Mouse (Mus musculus) c-Kit-negative CD71-positive TER-119-positive erythroid progenitor cells, embryonic 14.5 days (primary cell): Measurements from ENCODE around the gene Kcng3.

ENCODE experiments used
- DNase-seq: peaks from one replicate; pipeline ENCODE4 v3.0.0-alpha.2; 2013; ENCODE audit warnings: low read depth, low spot score

Gene Kcng3

DNA sequence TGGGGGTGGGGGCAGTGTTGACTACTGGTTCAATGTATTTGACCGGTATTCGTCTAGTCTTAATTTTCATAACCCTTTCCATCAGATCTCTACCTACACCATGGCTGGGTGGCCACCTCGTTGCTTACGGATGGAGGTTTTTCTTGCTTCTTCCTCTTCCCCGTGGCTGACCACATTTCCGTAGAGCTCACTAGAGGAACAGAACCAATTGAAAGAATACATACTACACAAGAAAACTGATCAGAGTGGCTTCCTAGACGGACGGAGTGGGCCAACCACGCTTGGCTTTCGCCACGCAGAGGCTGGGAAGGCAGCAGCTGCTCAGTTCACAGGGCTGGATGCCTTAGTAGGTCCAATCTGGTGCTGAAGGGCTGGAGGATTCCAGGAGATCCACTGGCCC is 75.9 kb downstream of the Kcng3 start:
- no peak for DNase-seq

DNA sequence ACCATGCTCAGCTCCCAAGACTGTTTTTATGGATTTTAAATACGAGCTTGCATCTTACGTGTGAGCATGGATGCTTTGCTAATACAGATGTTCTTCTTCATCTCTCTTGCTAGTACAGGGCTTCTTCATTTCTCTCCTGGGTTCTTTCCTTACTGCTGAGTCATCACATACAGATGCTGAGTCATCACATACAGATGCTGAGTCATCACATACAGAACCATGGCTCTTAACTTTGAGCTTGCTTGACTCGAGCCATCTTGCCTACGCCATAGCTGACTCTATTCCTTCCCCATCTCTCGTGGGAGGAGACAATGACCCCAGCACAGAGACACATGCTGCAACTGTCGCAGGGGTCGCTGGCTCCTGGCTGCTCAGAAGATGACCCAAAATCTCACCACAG is 76.7 kb downstream of the Kcng3 start:
- DNase-seq: peak; percentile 48

DNA sequence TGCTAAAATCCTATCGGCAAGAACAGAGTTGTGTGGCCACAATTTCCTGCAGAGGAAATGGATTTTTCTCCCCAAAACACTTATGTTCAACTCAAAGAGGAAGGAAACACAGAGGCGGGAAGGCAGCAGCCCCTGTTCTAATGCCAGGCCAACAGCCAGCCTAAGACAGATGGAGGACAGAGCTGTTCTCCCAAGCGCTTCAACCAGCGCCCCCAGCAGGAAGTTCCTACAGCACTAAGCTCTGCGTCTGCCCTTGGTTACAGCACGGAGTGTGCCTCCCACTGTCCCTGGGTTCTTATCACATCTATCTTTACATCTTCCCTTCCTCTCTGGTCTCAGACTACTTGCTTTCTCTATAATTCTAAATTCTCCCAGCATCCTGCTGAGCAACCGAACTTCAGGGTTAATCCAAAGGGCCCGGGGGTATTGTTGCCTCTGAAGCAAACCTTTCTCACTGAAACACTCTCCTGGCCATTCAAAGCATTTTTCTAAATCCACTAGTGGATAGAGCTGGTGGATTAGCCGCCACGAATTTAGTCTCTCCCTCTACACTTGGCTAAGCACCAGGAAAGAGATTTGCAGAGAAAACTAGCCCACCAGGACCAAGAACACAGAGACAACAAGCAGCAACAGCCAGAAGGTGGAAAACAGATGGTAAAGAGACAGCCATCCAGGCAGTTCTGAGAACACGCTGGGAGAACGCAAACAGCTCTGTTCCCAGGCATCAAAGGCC is 83.0 kb downstream of the Kcng3 start:
- DNase-seq: no peak

DNA sequence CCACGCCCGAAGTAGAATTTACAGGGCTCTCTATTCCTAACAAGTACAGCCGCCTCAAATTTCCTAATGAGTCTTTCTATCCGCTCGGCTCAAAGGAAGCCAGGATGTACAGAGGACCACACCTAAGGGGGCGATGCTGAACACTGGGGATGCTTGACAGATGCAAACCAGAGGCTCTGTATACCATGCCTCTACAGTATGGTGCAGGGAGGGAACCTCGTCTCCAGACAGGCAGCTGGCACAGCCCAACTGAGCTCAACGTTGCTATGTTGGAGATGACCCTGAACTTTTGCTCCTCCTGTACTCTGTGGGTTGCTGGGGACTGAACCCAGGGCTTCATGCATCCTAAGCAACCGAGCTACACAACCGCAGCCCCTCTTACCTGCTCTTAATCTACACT is 84.5 kb downstream of the Kcng3 start:
- no peak for DNase-seq

DNA sequence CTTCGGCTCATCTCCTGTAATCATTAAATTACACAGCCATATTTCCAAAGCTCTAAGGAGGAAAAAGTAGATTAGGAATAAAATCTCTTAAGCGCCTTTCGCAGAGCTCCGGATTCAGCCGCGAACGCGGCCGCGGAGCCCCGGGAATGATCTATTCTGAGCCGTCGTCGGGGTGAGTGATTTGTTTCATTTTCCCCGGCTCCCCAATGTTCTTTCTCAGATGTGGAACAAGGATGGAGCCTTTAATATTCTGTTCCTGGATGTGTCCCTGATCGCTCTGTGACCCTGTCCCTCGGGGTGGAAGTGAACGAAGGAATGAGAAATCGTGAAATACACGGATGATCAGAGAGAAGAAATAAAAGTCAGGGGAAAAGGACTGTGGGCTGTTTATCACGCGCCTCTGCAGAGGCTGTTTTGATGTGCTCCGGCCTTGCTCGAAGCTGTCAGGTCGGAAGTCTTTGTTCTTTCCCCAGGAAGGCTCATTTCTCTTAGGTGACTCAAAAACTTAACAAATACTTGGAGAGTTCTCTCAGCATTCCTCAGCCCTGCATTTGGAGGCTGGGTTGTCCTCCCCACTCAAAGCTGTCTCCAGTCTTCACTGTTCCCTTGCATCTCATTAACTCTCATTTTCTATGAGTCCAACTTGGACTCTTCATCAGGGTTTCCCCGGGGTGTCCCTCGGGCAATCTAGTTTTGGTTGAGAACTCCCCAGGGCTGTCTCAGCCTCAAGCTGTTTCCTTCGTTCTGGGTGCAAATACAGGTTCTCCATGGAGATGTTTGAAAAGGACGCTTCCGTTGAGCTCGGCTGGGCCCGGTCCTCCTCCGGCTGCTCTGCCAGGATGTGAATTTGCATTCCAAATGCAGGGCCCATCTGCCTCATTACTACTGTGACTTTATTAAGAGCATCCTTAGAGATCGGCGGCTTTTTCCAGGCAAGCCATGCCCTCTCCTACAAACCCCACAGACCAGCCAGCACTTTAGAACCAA is 85.6 kb downstream of the Kcng3 start:
- no peak for DNase-seq

DNA sequence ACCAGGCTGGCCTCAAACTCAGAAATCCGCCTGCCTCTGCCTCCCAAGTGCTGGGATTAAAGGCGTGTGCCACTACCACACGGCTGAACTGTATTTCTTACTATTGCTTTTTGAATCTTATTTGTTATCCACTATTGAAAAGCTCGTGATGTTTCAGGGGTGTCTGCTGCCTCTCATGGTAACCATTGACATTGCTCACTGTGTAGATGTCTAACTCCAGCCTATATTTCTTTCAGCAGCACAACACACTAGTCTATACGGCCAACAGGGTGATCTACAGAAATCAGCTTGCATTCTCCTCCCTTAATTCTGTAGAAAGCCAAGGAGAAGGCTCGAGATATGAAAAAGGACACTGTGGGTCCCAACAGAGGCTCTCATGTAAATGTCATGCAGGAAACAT is 86.4 kb downstream of the Kcng3 start:
- no peak for DNase-seq

DNA sequence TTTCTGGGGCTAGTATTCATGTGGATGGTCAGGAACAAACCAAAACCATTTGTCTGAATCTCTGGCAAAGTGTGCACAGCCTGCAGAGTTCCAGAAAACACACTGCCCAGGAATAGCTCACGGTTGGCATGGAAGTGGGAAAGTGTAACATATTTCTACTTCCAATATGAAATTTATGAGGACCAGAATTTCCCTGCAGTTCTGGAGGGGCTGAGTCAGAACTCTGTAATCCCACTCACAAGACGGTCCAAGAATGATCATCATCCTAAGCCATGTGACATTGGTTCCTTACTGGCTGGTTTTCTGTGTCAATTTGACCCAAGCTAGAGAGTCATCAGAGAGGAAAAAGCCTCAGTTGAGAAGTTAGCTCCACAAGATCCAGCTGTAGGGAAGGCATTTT is 89.3 kb downstream of the Kcng3 start:
- no peak for DNase-seq

DNA sequence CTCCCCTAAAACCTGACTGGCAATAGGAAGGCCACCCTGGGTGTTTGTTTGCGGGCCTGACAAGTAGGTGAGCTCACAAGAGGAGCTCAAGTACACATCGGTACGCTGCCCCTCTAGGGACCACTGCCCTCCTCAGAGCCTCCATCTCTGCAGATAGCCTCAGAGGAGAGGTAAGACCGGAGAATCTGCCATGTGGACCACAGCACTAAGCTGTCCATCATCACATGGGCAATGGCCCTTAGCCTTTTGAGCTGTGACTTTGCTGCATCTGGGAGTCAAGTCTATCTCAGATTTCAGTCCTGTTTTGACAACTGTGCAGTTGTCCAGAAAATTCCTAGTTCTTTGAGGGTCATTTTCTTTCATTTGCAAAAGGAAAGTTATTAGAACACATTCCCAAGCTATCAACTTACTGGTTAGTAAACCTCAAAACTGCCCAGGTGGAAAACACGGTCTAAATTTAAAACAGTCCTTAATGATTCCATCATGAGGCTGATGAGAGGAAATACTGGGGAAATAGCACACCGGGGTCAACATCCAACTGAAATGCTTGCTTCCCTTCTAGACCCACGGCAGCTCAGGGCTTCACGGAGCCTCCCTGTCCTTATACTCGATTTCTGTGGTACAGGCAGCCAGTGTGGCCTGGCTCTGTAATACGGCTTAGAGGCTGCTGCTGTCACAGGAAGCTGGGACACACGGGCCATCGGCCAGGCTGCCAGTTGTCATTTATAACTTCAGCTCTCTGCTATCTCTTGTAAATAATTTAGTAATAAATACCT is 92.2 kb downstream of the Kcng3 start:
- DNase-seq: no peak

DNA sequence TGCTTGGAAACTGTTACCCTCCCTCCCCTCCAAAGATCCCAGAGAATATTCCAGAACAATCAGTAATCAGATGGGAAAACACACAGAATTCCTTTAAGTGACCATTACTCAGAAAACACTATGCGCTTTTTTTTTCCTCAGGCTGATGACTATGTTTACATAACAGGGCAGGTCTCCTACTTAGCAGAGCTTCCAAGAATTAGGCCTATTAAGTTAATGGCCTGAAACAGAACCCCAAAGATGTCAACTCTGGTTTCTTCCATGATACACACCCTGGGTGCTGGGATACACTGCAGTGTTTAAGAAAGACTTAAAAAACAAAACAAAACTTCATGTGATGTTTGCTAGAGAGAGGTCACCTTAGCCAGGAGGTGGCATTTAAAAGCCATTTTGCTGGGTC is 93.0 kb downstream of the Kcng3 start:
- no peak for DNase-seq

DNA sequence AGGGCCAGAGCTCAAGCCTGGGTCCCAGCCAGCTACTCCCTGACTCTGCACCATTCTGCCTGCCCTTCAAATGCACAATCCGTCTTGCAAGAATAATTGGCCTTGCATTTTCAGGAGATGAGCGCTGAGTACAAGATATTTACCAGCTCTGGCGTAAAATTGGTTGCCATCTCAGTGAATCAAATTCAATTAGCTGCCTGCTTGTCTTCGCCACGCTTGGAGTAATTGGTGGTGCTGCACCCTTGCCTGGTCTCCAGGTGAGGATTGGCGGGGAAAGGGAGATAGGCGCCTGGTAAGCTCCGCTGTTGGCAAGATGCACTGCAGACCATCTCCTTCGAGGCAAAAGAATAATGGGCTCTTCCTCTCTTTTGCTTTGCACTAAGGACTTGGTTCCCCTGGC is 93.6 kb downstream of the Kcng3 start:
- no peak for DNase-seq
